Mouse (Mus musculus) left cerebral cortex, postnatal 25 days (tissue): ENCODE measurements around the gene Mettl9. TPM values are rescaled to one million over a fixed set of nuclear protein-coding genes. Genes with fewer than 3 reads are reported as not detected.

Experiments used
- DNase-seq, 2 experiments: peaks; one replicate each; pipeline ENCODE4 v3.0.0; 2022; ENCODE audit warnings: low spot score in 2 of 2, mixed read lengths in 1 of 2
- intact Hi-C: fragments of 180-260 bp; cut with DNase I; formaldehyde crosslinking; loops from one replicate; pipeline ENCODE4 v1.15.1; 2025
- total RNA-seq, 2 experiments: library from RNA; stranded (reverse); gene quantifications; 2 replicates each; pipeline ENCODE4 v1.2.3; 2021

Mettl9 gene
- total RNA-seq, 2 experiments from 2014 or later, result 90.8 to 93.0 TPM

GRCm38 (mm10) chr7:121041989-121042388, 7.7 kb downstream of the Mettl9 start:
- intact Hi-C loops, result no loop called here
- no peak for DNase-seq

GRCm38 (mm10) chr7:121043004-121043403, 8.8 kb downstream of the Mettl9 start:
- DNase-seq, result no peak
- intact Hi-C loops, result no loop called here

- DNase-seq, result no peak
- intact Hi-C loops, result no loop called here
These were observed 9.3 kb downstream of the Mettl9 start for GRCm38 (mm10) chr7:121043510-121043909.

- no peak for DNase-seq
- intact Hi-C loops, result no loop called here
These were observed 10.0 kb downstream of the Mettl9 start for GRCm38 (mm10) chr7:121044251-121044650.

DNA sequence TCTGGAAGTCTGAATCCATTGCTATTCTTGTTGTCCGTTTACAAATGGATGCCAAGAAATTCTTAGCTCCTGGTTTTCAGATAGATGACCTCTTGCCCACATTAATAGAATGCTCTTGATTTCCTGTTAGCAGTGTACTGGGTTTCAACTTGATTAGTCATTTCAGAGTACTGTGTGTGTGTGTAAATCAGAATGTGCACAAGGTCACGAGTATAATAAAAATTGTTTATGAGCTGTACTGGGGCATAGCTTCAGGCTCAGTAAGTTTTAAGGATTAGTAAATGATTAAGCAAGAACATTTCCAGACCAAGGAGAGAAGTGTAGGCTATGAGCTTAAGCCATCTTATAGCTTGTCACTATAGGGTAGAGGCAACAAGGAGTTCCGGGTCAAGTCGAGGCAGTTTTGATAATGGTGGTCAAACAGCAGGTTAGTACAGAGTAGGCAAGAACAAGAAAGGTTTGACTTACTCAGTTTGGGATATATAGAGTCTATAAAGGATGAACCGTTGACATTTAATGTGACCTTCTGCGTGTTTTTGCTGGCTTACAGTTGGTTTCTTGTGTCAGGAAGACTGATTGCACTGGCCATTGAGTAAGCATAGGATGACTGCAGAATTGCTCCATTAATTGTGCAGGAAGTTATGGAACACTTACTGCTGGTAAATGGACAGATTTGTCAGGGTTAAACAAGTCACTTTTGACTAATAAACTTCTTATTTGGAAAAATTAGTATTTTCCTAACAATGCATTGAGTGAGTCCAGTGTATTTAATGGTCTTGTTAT, 11.6 kb downstream of the Mettl9 start:
- intact Hi-C loops, result no loop called here
- no peak for DNase-seq

DNA sequence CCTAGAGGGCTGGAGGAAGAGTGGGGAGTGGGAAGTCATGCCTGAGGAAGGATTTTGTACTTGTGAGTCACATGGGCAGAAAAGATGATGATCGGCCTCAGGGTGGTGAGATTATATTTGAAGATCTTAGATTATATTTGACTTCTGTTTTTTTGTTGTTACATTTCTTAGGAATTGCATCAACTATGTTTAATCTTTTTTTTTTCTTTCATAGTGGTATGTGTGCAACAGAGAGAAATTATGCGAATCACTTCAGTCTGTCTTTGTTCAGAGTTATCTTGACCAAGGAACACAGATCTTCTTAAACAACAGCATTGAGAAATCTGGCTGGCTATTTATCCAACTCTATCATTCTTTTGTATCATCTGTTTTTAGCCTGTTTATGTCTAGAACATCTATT, 13.4 kb downstream of the Mettl9 start:
- no peak for DNase-seq
- intact Hi-C loops, result no loop called here

DNA sequence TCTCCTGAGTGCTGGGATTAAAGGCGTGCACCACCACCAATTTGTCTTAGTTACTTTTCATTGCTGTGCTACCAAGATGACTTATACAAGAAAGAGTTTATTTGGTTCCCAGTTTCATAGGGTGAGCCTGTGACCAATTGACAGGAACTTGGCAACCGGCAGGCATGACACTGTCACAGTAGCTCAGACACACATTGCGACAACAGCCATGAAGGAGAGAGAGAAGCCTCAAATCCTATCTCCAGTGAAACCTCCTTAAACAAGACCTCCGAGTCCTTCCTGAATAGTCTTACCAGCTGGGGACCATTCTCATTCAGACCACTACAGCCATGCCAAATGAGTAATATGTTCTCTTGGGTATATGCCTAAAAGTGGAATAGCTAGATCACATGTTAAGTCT, 18.8 kb downstream of the Mettl9 start:
- intact Hi-C loops, result no loop called here
- DNase-seq, result no peak

GRCm38 (mm10) chr7:121059477-121060218, 25.4 kb downstream of the Mettl9 start:
- intact Hi-C loops, result loop anchor here (10.0 kb wide), 1 partner anchor 225 kb away; no protein-coding TSS in a partner anchor
- DNase-seq, result no peak

- intact Hi-C loops, result loop anchor here (1.0 to 10.0 kb wide), 2 partner anchors 130 to 230 kb away; no protein-coding TSS in a partner anchor
- DNase-seq, result peak in 1 of 2 experiments; percentile 46
These were observed 30.1 kb downstream of the Mettl9 start for GRCm38 (mm10) chr7:121064309-121064708.

DNA sequence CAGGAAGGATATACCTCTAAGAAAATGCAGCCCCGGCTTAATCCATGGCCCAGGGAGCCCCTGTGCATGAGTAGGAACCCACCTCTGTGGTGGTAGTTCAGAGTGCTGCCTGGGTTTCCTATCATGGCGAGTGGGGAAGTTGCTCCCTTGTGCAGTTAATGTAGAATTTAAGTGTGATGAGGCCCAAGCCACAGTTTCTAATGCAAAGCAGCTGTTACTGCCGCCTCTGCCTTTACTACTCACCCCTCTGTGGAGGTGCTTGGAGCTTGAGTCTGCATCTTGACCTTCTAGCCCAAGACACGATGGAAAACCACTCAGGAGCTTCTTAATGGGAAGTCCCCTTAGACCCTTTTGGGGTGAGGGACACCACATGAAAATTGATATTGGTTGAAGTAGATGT, 37.0 kb downstream of the Mettl9 start:
- intact Hi-C loops, result no loop called here
- no peak for DNase-seq

GRCm38 (mm10) chr7:121072506-121072905, 38.3 kb downstream of the Mettl9 start:
- intact Hi-C loops, result no loop called here

GRCm38 (mm10) chr7:121074281-121074680, 40.0 kb downstream of the Mettl9 start, which contains the start of gene Igsf6:
TSS of gene Igsf6 (minus strand) at chr7:121074572.
- DNase-seq, result no peak
- intact Hi-C loops, result no loop called here

More at GRCm38 (mm10) chr7:121072506-121072905, 38.3 kb downstream of the Mettl9 start:
- DNase-seq, result no peak

- no peak for DNase-seq
- intact Hi-C loops, result no loop called here
These were observed 40.7 kb downstream of the Mettl9 start for GRCm38 (mm10) chr7:121074801-121075400.

GRCm38 (mm10) chr7:121075416-121075815, 41.2 kb downstream of the Mettl9 start:
- intact Hi-C loops, result no loop called here

DNA sequence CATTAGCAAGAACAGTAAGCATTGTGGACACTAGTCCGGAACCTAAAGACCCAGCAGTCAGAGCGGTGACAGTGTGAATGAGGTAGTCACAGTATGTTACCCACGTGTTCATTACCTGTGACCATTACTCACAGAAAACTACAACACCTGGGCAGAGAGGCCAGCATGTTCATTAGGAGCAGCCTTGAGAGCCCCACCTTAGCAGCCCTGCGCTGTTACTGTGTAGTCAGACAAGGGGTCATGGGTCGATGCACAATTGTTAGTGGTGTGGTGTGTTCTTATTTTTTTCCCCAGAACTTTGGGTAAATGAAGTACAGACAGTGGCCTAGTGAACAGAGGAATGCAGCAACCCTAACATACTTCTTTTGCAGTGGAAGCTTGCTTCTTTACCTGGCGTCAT, 43.1 kb downstream of the Mettl9 start:
- intact Hi-C loops, result no loop called here
- DNase-seq, result no peak

More at GRCm38 (mm10) chr7:121075416-121075815, 41.2 kb downstream of the Mettl9 start:
- no peak for DNase-seq

GRCm38 (mm10) chr7:121077829-121078228, 43.6 kb downstream of the Mettl9 start:
- DNase-seq, result peak; percentile 72 to 87
- intact Hi-C loops, result loop anchor here (1.0 kb wide), 1 partner anchor 42 kb away; no protein-coding TSS in a partner anchor

GRCm38 (mm10) chr7:121081350-121081749, 47.1 kb downstream of the Mettl9 start, which contains the start of gene Otoa:
TSS of gene Otoa (plus strand) at chr7:121081650.
- intact Hi-C loops, result no loop called here
- no peak for DNase-seq

DNA sequence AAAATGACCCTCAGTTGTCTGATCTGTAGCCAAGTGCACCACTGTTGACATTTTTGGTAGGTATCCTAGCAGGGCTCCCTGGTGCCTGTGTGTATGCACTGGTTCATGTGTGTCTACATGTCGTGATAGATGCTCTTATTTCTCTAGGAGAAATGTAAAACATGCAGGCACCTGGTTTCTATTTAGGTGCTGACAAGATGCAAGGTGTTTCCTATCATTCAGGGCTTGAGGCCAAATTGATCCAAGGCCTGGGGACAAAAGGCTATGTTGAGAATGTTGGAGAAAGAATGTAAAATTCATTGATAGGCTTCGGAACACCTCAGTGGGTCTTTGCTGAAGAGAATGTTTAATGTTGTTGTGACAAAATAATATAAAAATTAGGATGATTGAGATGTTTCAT, 47.6 kb downstream of the Mettl9 start:
- intact Hi-C loops, result no loop called here
- no peak for DNase-seq

- no peak for DNase-seq
- intact Hi-C loops, result no loop called here
These were observed 48.8 kb downstream of the Mettl9 start for GRCm38 (mm10) chr7:121082949-121083513.
